Mouse (Mus musculus) B cell, adult 67 days (primary cell): ENCODE measurements around the gene Rfc5. TPM values are rescaled to one million over a fixed set of nuclear protein-coding genes. Genes with fewer than 3 reads are reported as not detected.

Experiments
- total RNA-seq, 2 experiments: library from RNA; stranded (reverse); gene quantifications; 4 replicates each; pipeline ENCODE4 v1.2.4; 2023

Gene Rfc5
- total RNA-seq = 10 to 100 TPM; 23.9 to 28.8 TPM

DNA sequence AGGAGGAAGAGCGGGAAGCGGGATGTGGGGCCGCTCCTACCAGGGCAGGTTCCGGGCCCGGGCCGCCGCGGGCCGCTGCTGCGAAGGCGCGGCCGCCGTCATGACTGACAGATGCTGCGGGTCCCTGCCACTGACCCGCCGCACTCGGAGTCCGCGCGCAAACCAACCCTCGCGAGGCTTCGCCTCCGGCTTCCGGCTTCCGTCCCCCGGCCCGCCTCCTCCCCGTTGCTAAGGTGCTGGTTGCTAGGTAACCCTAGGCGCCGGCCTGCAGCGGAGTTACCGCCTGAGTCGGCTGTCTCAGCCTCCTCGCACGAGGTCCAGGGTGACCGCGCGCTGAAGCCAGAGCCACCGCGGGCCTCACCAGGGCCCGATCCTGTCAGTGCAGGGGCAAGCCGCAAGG lies at the start of gene Rfc5:
Rfc5 (minus strand) TSS at position 171 of the 400 bp plus-strand sequence.

DNA sequence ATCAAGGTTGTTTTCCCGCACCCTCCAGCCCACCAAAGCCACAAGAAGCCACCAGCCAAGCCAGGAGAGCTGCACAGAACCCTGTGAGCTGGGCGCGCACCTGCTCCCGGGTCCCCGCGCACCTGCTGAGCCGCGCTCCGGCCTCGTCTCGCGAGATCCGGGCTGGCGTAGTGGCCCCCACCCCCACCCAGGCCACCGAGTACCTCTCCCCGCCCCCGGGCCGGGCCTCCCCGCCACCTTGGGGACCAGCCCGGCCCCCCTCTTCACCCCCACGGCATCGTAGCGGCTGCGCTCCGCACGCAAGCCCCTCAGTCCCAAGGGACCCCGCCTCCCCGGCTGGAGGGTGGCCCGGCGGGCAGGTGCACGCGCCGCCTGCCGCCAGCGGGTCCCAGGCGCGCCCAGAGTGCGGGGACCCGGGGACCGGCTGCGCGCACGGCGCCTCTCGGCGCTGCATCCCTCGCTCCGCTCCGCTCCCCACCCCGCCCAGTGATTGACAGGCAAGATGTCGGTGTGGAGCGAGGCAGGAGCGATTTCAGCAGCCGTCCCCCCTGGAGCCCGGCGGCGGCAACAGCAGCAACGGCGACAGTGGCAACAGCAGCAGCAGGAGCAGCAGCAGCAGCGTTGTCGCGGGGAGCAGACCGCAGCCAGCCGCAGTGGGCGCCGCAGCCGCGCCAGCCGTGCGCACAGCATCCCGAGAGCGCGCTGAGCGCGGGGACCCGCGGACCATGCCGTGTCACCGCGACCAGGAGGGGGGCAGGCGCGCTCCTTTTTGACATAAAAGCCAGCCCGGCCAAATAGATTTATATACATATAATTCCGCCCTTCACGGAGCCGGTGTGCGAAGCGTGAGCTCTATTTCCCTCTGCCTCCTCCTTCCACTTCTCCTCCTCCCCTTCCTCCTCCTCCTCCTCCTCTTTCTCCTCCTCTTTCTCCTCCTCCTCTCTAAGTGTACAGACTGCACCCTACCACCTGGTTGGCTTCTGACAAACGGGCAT lies 25.0 kb upstream of the Rfc5 start, which contains the start of gene Ksr2:
Ksr2 (plus strand) TSS at position 494 of the 995 bp plus-strand sequence.

GRCm38 (mm10) chr5:117357129-117357477 lies 31.7 kb downstream of the Rfc5 start, which contains the start of gene Wsb2:
Wsb2 (plus strand) TSS chr5:117357304.

Other genes starting within 250 kb of the Rfc5 start
- 100 to 1,000 TPM; 108 to 123 TPM for gene Pebp1, start 101.4 kb downstream of the Rfc5 start, total RNA-seq
- under 1 TPM; 0.53 to 0.75 TPM for gene Vsig10, start 70.0 kb downstream of the Rfc5 start, total RNA-seq
- gene Wsb2, start 31.7 kb downstream of the Rfc5 start, total RNA-seq = 10 to 100 TPM; 41.4 to 52.9 TPM
- gene Ksr2, start 25.0 kb upstream of the Rfc5 start, total RNA-seq = under 1 TPM in 1 of 2 experiments, not detected in 1; 0.09 TPM